Mouse (Mus musculus) embryo, embryonic 10.5 days (tissue): ENCODE results near the gene Dgkg.

Source experiments
- DNase-seq: peaks from one replicate; pipeline ENCODE4 v3.0.0-alpha.2; 2015; ENCODE audit warnings: low spot score

Dgkg gene

GRCm38 (mm10) chr16:22497976-22498375, 159.0 kb downstream of the Dgkg start:
- DNase-seq, result no peak

- no peak for DNase-seq
These were observed 161.8 kb downstream of the Dgkg start for GRCm38 (mm10) chr16:22495259-22495658.

- DNase-seq, result no peak
These were observed 162.2 kb downstream of the Dgkg start for GRCm38 (mm10) chr16:22494815-22495214.

- DNase-seq, result no peak
These were observed 163.6 kb downstream of the Dgkg start for GRCm38 (mm10) chr16:22493396-22493795.

GRCm38 (mm10) chr16:22491446-22492166, 165.4 kb downstream of the Dgkg start:
- DNase-seq, result no peak

GRCm38 (mm10) chr16:22483900-22484299, 173.1 kb downstream of the Dgkg start:
- no peak for DNase-seq

- no peak for DNase-seq
These were observed 177.7 kb downstream of the Dgkg start for GRCm38 (mm10) chr16:22479322-22479721.

- no peak for DNase-seq
These were observed 185.3 kb downstream of the Dgkg start for GRCm38 (mm10) chr16:22471728-22472127.

GRCm38 (mm10) chr16:22469385-22469784, 187.6 kb downstream of the Dgkg start:
- no peak for DNase-seq

GRCm38 (mm10) chr16:22467111-22467510, 189.9 kb downstream of the Dgkg start:
- no peak for DNase-seq

GRCm38 (mm10) chr16:22466381-22466780, 190.6 kb downstream of the Dgkg start:
- DNase-seq, result no peak

- DNase-seq, result no peak
These were observed 194.8 kb downstream of the Dgkg start for GRCm38 (mm10) chr16:22462220-22462619.

GRCm38 (mm10) chr16:22461728-22462127, 195.3 kb downstream of the Dgkg start:
- DNase-seq, result no peak

GRCm38 (mm10) chr16:22460960-22461359, 196.1 kb downstream of the Dgkg start:
- DNase-seq, result no peak

GRCm38 (mm10) chr16:22452082-22452481, 204.9 kb downstream of the Dgkg start:
- no peak for DNase-seq

- DNase-seq, result no peak
These were observed 208.9 kb downstream of the Dgkg start for GRCm38 (mm10) chr16:22448093-22448492.

- DNase-seq, result no peak
These were observed 212.2 kb downstream of the Dgkg start for GRCm38 (mm10) chr16:22444786-22445185.

GRCm38 (mm10) chr16:22442202-22442601, 214.8 kb downstream of the Dgkg start:
- DNase-seq, result peak; percentile 39

- no peak for DNase-seq
These were observed 215.7 kb downstream of the Dgkg start for GRCm38 (mm10) chr16:22441317-22441716.

- peak; percentile 72 for DNase-seq
These were observed 216.8 kb downstream of the Dgkg start for GRCm38 (mm10) chr16:22440269-22440668.

GRCm38 (mm10) chr16:22439499-22440177, 217.4 kb downstream of the Dgkg start, which contains the start of gene Etv5:
Etv5 (minus strand) TSS chr16:22439719.
- peak; percentile 99 for DNase-seq

- DNase-seq, result peak; percentile 96
These were observed 218.3 kb downstream of the Dgkg start for GRCm38 (mm10) chr16:22438441-22439373.
